8 mouse cellular contexts compared by ENCODE assay signal in the genomic region with DNA sequence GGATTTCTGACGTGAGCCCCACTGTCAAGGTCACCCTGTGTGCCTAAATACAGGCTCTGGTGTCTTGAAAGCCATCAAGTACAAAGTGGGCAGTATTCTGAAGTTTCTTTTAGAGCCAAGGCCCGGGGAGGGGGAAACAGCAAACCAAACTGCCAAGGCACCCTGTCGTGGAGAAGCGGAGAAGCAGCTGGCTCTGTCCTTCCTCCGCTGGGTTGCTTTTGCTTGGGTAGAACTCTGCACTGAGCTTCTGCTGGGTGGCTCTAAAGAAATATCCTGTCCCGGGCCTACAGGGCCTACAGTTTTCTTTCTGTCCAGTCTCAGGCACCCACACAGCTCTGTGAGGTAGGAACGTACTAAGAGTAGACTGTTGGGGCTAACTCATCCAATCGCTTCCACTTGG. TPM values are rescaled to one million over a fixed set of nuclear protein-coding genes. Genes with fewer than 3 reads are reported as not detected.
DNase-seq lines count a peak whose midpoint lies in the region; ATAC-seq and TF ChIP-seq lines count a peak whose summit lies in the region.

No protein-coding gene starts in this region.

- no peak overlapping the region for H3K4me3 ChIP-seq in left cerebral cortex, adult 2 months
- no peak overlapping the region for H3K4me3 ChIP-seq in embryonic facial prominence, embryonic 11.5 days (ENCODE audit: low read depth, low read length)
- H3K4me3 ChIP-seq in intestine, embryonic 15.5 days (replicated peaks): no peak overlapping the region
- no peak overlapping the region for H3K4me3 ChIP-seq in stomach, embryonic 14.5 days (ENCODE audit: low read depth, low read length)

- no peak for TF ChIP-seq CTCF in left cerebral cortex, adult 2 months (IDR thresholded peaks at IDR 0.05)

- DNase-seq in left cerebral cortex, adult 2 months (ENCODE audit: extremely low spot score in 1 of 2, low spot score in 2 of 2): no peak
- no peak for DNase-seq in left cerebral cortex, adult 11 months (ENCODE audit: low spot score)
- DNase-seq in embryonic facial prominence, embryonic 11.5 days (ENCODE audit: low spot score): no peak
- DNase-seq in adrenal gland, adult 18-20 months (ENCODE audit: low spot score in 2 of 2): no peak
- DNase-seq in ovary, postnatal 14 days (ENCODE audit: low spot score): no peak

- peak; percentile 5; the same call in 1 of the 2 replicates for ATAC-seq in embryonic facial prominence, embryonic 11.5 days (replicated peaks; ENCODE audit: insufficient number of reproducible peaks, low FRiP score, low TSS enrichment, low read depth)
- no peak for ATAC-seq in intestine, embryonic 15.5 days
- ATAC-seq in stomach, embryonic 14.5 days (ENCODE audit: insufficient number of reproducible peaks, insufficient read depth, low FRiP score, low read depth): no peak
- no peak for ATAC-seq in cerebellum, adult (ENCODE audit: insufficient number of reproducible peaks, low FRiP score, low TSS enrichment)

- peak overlapping the region; percentile 25; the same call in 1 of the 2 replicates for H3K9ac ChIP-seq in embryonic facial prominence, embryonic 11.5 days (replicated peaks; ENCODE audit: low read length)
- peak overlapping the region; percentile 31 for H3K9ac ChIP-seq in intestine, embryonic 15.5 days
- H3K9ac ChIP-seq in stomach, embryonic 14.5 days (replicated peaks; ENCODE audit: low read depth, low read length): 0 out of 2 replicates have a peak overlapping the region, but pooled peaks have one; percentile 14

- no peaks in the 10 kb centered on the region for H3K27me3 ChIP-seq in embryonic facial prominence, embryonic 11.5 days (ENCODE audit: control insufficient read depth, insufficient read depth, low read length)
- no peaks in the 10 kb centered on the region for H3K27me3 ChIP-seq in intestine, embryonic 15.5 days (replicated peaks)
- H3K27me3 ChIP-seq in stomach, embryonic 14.5 days (ENCODE audit: control insufficient read depth, insufficient read depth, low read length): no peaks in the 10 kb centered on the region

- H3K4me2 ChIP-seq in embryonic facial prominence, embryonic 11.5 days (ENCODE audit: low read depth, low read length): no peak overlapping the region
- H3K4me2 ChIP-seq in intestine, embryonic 15.5 days (replicated peaks): peak overlapping the region; percentile 62
- no peak overlapping the region for H3K4me2 ChIP-seq in stomach, embryonic 14.5 days (replicated peaks; ENCODE audit: low read depth, low read length)

- no peaks in the 10 kb centered on the region for H3K36me3 ChIP-seq in embryonic facial prominence, embryonic 11.5 days (replicated peaks; ENCODE audit: control insufficient read depth, insufficient read depth, low read depth, low read length)
- H3K36me3 ChIP-seq in intestine, embryonic 15.5 days: peaks cover 8% of the 10 kb centered on the region
- peaks cover 11% of the 10 kb centered on the region; the same call in 1 of the 2 replicates for H3K36me3 ChIP-seq in stomach, embryonic 14.5 days (ENCODE audit: control insufficient read depth, insufficient read depth, low read length)

- peaks cover 4% of the 10 kb centered on the region for H3K4me1 ChIP-seq in embryonic facial prominence, embryonic 11.5 days (ENCODE audit: control insufficient read depth, insufficient read depth, low read length)
- peaks cover 14% of the 10 kb centered on the region for H3K4me1 ChIP-seq in intestine, embryonic 15.5 days (replicated peaks)
- peaks cover 12% of the 10 kb centered on the region; the same call in 1 of the 2 replicates for H3K4me1 ChIP-seq in stomach, embryonic 14.5 days (ENCODE audit: control insufficient read depth, insufficient read depth, low read length)

- H3K27ac ChIP-seq in left cerebral cortex, adult 2 months: peak overlapping the region; percentile 69
- peak overlapping the region; percentile 29 for H3K27ac ChIP-seq in embryonic facial prominence, embryonic 11.5 days (replicated peaks; ENCODE audit: low read depth, low read length)
- peak overlapping the region; percentile 80 for H3K27ac ChIP-seq in intestine, embryonic 15.5 days
- H3K27ac ChIP-seq in stomach, embryonic 14.5 days (ENCODE audit: low read length): peak overlapping the region; percentile 73

- no peaks in the 10 kb centered on the region for H3K9me3 ChIP-seq in embryonic facial prominence, embryonic 11.5 days (replicated peaks; ENCODE audit: control insufficient read depth, low read length)
- no peaks in the 10 kb centered on the region for H3K9me3 ChIP-seq in intestine, embryonic 15.5 days
- H3K9me3 ChIP-seq in stomach, embryonic 14.5 days (ENCODE audit: control insufficient read depth, low read depth, low read length): no peaks in the 10 kb centered on the region

- intact Hi-C loops in left cerebral cortex, adult 2 months (cut with DNase I): no loop called here

- WGBS in embryonic facial prominence, embryonic 11.5 days: 68% methylated on average over 8 of the region's 8 CpGs
- WGBS in intestine, embryonic 15.5 days: 71% methylated on average over 8 of the region's 8 CpGs
- WGBS in stomach, embryonic 14.5 days: 68% methylated on average over 8 of the region's 8 CpGs

RNA-seq across cellular contexts. Expression of gene Def6, which starts 0.5 kb away (rescaled TPM):
- total RNA-seq in left cerebral cortex, adult 2 months (2021): 1 to 10 TPM; 2.1 to 3.1 TPM
- polyA plus RNA-seq in embryonic facial prominence, embryonic 11.5 days (2014; fragmentation: Nextera tagmentation; extraction: Ambion mirVana): 2.6 and 3.0 TPM in 2 replicates
- polyA plus RNA-seq in intestine, embryonic 15.5 days (2015; fragmentation: Nextera tagmentation; extraction: Ambion mirVana): 3.4 and 4.3 TPM in 2 replicates
- polyA plus RNA-seq in stomach, embryonic 14.5 days (2014; fragmentation: Nextera tagmentation; extraction: Ambion mirVana): 4.1 and 4.3 TPM in 2 replicates
- total RNA-seq in adrenal gland, adult 18-20 months (2021): 1 to 10 TPM; 1.2 to 1.3 TPM

RNA-seq across cellular contexts. Expression of gene Ppard, which starts 25.4 kb away (rescaled TPM):
- 10 to 100 TPM; 28.8 to 29.2 TPM for total RNA-seq in left cerebral cortex, adult 2 months (2021)
- 1.9 and 2.0 TPM in 2 replicates for polyA plus RNA-seq in embryonic facial prominence, embryonic 11.5 days (2014; fragmentation: Nextera tagmentation; extraction: Ambion mirVana)
- 1.8 and 1.9 TPM in 2 replicates for polyA plus RNA-seq in intestine, embryonic 15.5 days (2015; fragmentation: Nextera tagmentation; extraction: Ambion mirVana)
- polyA plus RNA-seq in stomach, embryonic 14.5 days (2014; fragmentation: Nextera tagmentation; extraction: Ambion mirVana): 3.4 TPM in 2 replicates
- total RNA-seq in adrenal gland, adult 18-20 months (2021): 10 to 100 TPM; 70.6 to 70.7 TPM

RNA-seq across cellular contexts. Expression of gene Zfp523, which starts 30.2 kb away (rescaled TPM):
- total RNA-seq in left cerebral cortex, adult 2 months (2021): 100 to 1,000 TPM; 107 to 130 TPM
- 26.8 and 28.3 TPM in 2 replicates for polyA plus RNA-seq in embryonic facial prominence, embryonic 11.5 days (2014; fragmentation: Nextera tagmentation; extraction: Ambion mirVana)
- polyA plus RNA-seq in intestine, embryonic 15.5 days (2015; fragmentation: Nextera tagmentation; extraction: Ambion mirVana): 25.7 and 28.1 TPM in 2 replicates
- polyA plus RNA-seq in stomach, embryonic 14.5 days (2014; fragmentation: Nextera tagmentation; extraction: Ambion mirVana): 32.5 and 37.3 TPM in 2 replicates
- 10 to 100 TPM; 36.1 to 36.5 TPM for total RNA-seq in adrenal gland, adult 18-20 months (2021)

Comparison
In these comparisons a context has a peak if more than half of its experiments do, and no peak if none do; other contexts are left out.
1. H3K27ac ChIP-seq: peak in every context shown above with its lines; median percentile 80 in intestine, embryonic 15.5 days; 73 in stomach, embryonic 14.5 days; 69 in left cerebral cortex, adult 2 months; 29 in embryonic facial prominence, embryonic 11.5 days.